Mouse (Mus musculus): ENCODE measurements at regions not wholly inside any gene's neighbourhood (a gene's known extent, or its start where the extent isn't known, plus 50 kb on each side); places are given as distances from the start of the nearest gene placed in this dataset.

DNA sequence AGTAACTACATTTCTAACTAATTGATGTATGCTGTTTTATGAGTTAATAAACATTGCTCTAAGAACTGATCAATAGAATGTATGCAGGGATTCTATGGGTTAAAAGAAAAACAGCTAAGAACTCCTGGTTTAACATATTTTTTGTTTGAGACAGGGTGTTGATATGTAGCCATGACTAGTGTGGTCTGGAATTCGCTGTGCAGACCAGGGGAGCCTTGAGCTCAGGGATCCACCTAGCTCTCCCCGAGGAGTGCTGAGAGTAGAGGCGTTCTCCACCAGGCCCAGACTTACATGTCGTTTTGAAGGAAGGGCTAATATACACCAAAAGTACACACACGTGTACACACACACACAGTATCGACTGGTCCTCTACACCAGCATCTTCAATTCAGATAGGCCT lies 108.1 kb downstream of the Abhd5 start:
- Histone ChIP-seq H3K27me3 (ENCODE audit: control insufficient read depth, insufficient read depth, low read length) (no peaks in the 10 kb centered on the region), H3K4me3 (ENCODE audit: control insufficient read depth, low read depth, low read length) (no peak overlapping the region), H3K4me1 (ENCODE audit: control insufficient read depth, insufficient read depth, low read length) (no peaks in the 10 kb centered on the region), H3K27ac (ENCODE audit: control insufficient read depth, insufficient read depth, low read depth, low read length) (no peak overlapping the region), H3K36me3 (ENCODE audit: control insufficient read depth, insufficient read depth, low read length) (no peaks in the 10 kb centered on the region)
- TF ChIP-seq POLR2A (IDR thresholded peaks at IDR 0.05; ENCODE audit: control insufficient read depth, low read depth, low read length) (no peak), CTCF (IDR thresholded peaks at IDR 0.05; ENCODE audit: control insufficient read depth, insufficient read depth, insufficient replicate concordance, low read depth, low read length) (no peak)

DNA sequence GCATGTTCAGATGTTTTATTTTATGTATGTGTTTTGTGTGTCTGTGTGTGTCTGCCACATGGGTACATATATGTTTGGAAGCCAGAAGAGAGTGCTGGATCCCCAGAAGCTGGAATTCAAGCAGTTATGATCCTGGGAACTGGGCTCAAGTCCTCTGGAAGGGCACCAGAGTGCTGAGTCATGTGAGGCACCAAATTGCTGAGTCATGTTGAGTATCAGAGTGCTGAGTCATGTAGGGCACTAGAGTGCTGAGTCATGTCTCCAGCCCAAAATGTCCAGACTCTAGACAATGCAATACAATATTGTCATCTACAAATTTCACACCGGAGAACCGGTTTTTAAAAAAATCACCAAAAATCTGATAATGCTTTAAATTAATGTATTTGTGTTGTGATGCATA lies 120.1 kb downstream of the Abhd5 start:
- TF ChIP-seq CTCF (IDR thresholded peaks at IDR 0.05; ENCODE audit: control insufficient read depth, insufficient read depth, insufficient replicate concordance, low read depth, low read length), result no peak
- TF ChIP-seq POLR2A (IDR thresholded peaks at IDR 0.05; ENCODE audit: control insufficient read depth, low read depth, low read length), result no peak
- no peak overlapping the region for H3K4me3 ChIP-seq (ENCODE audit: control insufficient read depth, low read depth, low read length)
- no peaks in the 10 kb centered on the region for H3K27me3 ChIP-seq (ENCODE audit: control insufficient read depth, insufficient read depth, low read length)
- no peak overlapping the region for H3K27ac ChIP-seq (ENCODE audit: control insufficient read depth, insufficient read depth, low read depth, low read length)
- no peaks in the 10 kb centered on the region for H3K36me3 ChIP-seq (ENCODE audit: control insufficient read depth, insufficient read depth, low read length)
- H3K4me1 ChIP-seq (ENCODE audit: control insufficient read depth, insufficient read depth, low read length), result no peaks in the 10 kb centered on the region

GRCm38 (mm10) chr9:122476356-122476755 lies 124.9 kb downstream of the Abhd5 start:
- H3K36me3 ChIP-seq (ENCODE audit: control insufficient read depth, insufficient read depth, low read length), result no peaks in the 10 kb centered on the region
- TF ChIP-seq CTCF (IDR thresholded peaks at IDR 0.05; ENCODE audit: control insufficient read depth, insufficient read depth, insufficient replicate concordance, low read depth, low read length) (peak; percentile 12; the same call in 1 of the 2 replicates), POLR2A (IDR thresholded peaks at IDR 0.05; ENCODE audit: control insufficient read depth, low read depth, low read length) (no peak)
- H3K4me1 ChIP-seq (ENCODE audit: control insufficient read depth, insufficient read depth, low read length), result no peaks in the 10 kb centered on the region
- H3K27ac ChIP-seq (ENCODE audit: control insufficient read depth, insufficient read depth, low read depth, low read length), result no peak overlapping the region
- no peak overlapping the region for H3K4me3 ChIP-seq (ENCODE audit: control insufficient read depth, low read depth, low read length)
- no peaks in the 10 kb centered on the region for H3K27me3 ChIP-seq (ENCODE audit: control insufficient read depth, insufficient read depth, low read length)

GRCm38 (mm10) chr9:122487001-122487400 lies 135.6 kb downstream of the Abhd5 start:
- TF ChIP-seq CTCF (IDR thresholded peaks at IDR 0.05; ENCODE audit: control insufficient read depth, insufficient read depth, insufficient replicate concordance, low read depth, low read length) (no peak), POLR2A (IDR thresholded peaks at IDR 0.05; ENCODE audit: control insufficient read depth, low read depth, low read length) (no peak)
- Histone ChIP-seq H3K4me3 (ENCODE audit: control insufficient read depth, low read depth, low read length) (no peak overlapping the region), H3K27me3 (ENCODE audit: control insufficient read depth, insufficient read depth, low read length) (no peaks in the 10 kb centered on the region), H3K36me3 (ENCODE audit: control insufficient read depth, insufficient read depth, low read length) (no peaks in the 10 kb centered on the region), H3K27ac (ENCODE audit: control insufficient read depth, insufficient read depth, low read depth, low read length) (no peak overlapping the region), H3K4me1 (ENCODE audit: control insufficient read depth, insufficient read depth, low read length) (no peaks in the 10 kb centered on the region)

DNA sequence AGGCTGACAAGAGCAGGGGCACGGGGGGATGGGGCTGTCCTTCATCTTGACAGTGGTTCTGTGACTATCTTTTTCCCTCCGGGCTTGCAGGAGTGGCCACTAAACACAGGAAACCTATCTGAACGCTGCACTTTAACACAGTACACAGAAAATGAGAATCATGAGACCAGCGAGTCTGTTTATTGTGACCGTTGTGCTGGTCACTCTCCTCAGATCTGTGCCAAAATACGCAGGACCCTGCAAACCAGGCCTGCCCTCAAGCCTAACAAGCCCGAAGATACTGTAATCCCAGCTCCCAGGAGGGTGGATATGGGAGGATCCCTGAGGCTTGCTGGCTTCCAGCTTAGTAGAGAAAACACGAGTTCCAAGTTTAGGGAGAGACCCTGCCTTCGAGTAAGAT lies 143.3 kb downstream of the Abhd5 start:
- no peaks in the 10 kb centered on the region for H3K36me3 ChIP-seq (ENCODE audit: control insufficient read depth, insufficient read depth, low read length)
- H3K27me3 ChIP-seq (ENCODE audit: control insufficient read depth, insufficient read depth, low read length), result no peaks in the 10 kb centered on the region
- no peaks in the 10 kb centered on the region for H3K4me1 ChIP-seq (ENCODE audit: control insufficient read depth, insufficient read depth, low read length)
- H3K27ac ChIP-seq (ENCODE audit: control insufficient read depth, insufficient read depth, low read depth, low read length), result no peak overlapping the region
- TF ChIP-seq CTCF (IDR thresholded peaks at IDR 0.05; ENCODE audit: control insufficient read depth, insufficient read depth, insufficient replicate concordance, low read depth, low read length) (no peak), POLR2A (IDR thresholded peaks at IDR 0.05; ENCODE audit: control insufficient read depth, low read depth, low read length) (no peak)
- no peak overlapping the region for H3K4me3 ChIP-seq (ENCODE audit: control insufficient read depth, low read depth, low read length)

DNA sequence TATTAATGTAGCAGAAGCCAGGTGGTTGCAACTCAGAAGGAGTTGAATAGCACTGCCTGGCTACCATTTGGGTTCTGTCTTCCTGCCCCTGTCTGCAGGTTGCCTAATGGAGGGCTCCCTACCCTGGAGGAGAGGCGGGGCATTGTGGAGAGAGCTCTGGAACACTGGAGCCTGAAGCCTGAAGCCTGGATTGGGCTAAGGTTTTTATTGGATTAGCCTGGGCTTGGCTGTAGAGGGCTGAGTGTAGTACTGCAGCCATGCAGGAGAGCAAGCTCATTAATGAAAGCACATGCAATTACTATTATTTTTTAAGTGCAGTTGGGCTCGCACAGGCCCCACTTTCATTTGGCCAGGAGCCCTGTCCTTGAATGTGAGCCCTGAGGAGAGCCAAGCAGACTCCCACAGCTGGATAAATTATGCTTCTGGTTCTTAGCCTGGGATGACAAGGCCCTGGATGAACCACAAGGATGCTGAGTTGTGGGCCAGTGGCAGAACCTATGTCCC lies 145.1 kb downstream of the Abhd5 start:
- Histone ChIP-seq H3K4me1 (ENCODE audit: control insufficient read depth, insufficient read depth, low read length) (no peaks in the 10 kb centered on the region), H3K27ac (ENCODE audit: control insufficient read depth, insufficient read depth, low read depth, low read length) (no peak overlapping the region), H3K36me3 (ENCODE audit: control insufficient read depth, insufficient read depth, low read length) (no peaks in the 10 kb centered on the region), H3K27me3 (ENCODE audit: control insufficient read depth, insufficient read depth, low read length) (no peaks in the 10 kb centered on the region), H3K4me3 (ENCODE audit: control insufficient read depth, low read depth, low read length) (no peak overlapping the region)
- TF ChIP-seq POLR2A (IDR thresholded peaks at IDR 0.05; ENCODE audit: control insufficient read depth, low read depth, low read length), result no peak
- no peak for TF ChIP-seq CTCF (IDR thresholded peaks at IDR 0.05; ENCODE audit: control insufficient read depth, insufficient read depth, insufficient replicate concordance, low read depth, low read length)

GRCm38 (mm10) chr9:122501864-122502341 lies 150.5 kb downstream of the Abhd5 start:
- Histone ChIP-seq H3K4me3 (ENCODE audit: control insufficient read depth, low read depth, low read length) (no peak overlapping the region), H3K27ac (ENCODE audit: control insufficient read depth, insufficient read depth, low read depth, low read length) (no peak overlapping the region), H3K36me3 (ENCODE audit: control insufficient read depth, insufficient read depth, low read length) (no peaks in the 10 kb centered on the region), H3K27me3 (ENCODE audit: control insufficient read depth, insufficient read depth, low read length) (no peaks in the 10 kb centered on the region), H3K4me1 (ENCODE audit: control insufficient read depth, insufficient read depth, low read length) (no peaks in the 10 kb centered on the region)
- TF ChIP-seq POLR2A (IDR thresholded peaks at IDR 0.05; ENCODE audit: control insufficient read depth, low read depth, low read length), result no peak
- no peak for TF ChIP-seq CTCF (IDR thresholded peaks at IDR 0.05; ENCODE audit: control insufficient read depth, insufficient read depth, insufficient replicate concordance, low read depth, low read length)

- no peaks in the 10 kb centered on the region for H3K4me1 ChIP-seq (ENCODE audit: control insufficient read depth, insufficient read depth, low read length)
Measured at GRCm38 (mm10) chr9:122521569-122521968, 170.2 kb downstream of the Abhd5 start.

More at GRCm38 (mm10) chr9:122521569-122521968, 170.2 kb downstream of the Abhd5 start:
- TF ChIP-seq CTCF (IDR thresholded peaks at IDR 0.05; ENCODE audit: control insufficient read depth, insufficient read depth, insufficient replicate concordance, low read depth, low read length) (no peak), POLR2A (IDR thresholded peaks at IDR 0.05; ENCODE audit: control insufficient read depth, low read depth, low read length) (no peak)
- no peak overlapping the region for H3K4me3 ChIP-seq (ENCODE audit: control insufficient read depth, low read depth, low read length)
- H3K36me3 ChIP-seq (ENCODE audit: control insufficient read depth, insufficient read depth, low read length), result no peaks in the 10 kb centered on the region
- no peak overlapping the region for H3K27ac ChIP-seq (ENCODE audit: control insufficient read depth, insufficient read depth, low read depth, low read length)
- H3K27me3 ChIP-seq (ENCODE audit: control insufficient read depth, insufficient read depth, low read length), result no peaks in the 10 kb centered on the region

Measured in testis, adult 2 months (tissue).